Mouse (Mus musculus): Measurements from ENCODE around the gene Sct.

The Sct gene

GRCm38 (mm10) chr7:141230570-141230969 is 48.4 kb downstream of the Sct start:
- peak; percentile 35 for DNase-seq (ENCODE audit: inconsistent ontology term)

DNA sequence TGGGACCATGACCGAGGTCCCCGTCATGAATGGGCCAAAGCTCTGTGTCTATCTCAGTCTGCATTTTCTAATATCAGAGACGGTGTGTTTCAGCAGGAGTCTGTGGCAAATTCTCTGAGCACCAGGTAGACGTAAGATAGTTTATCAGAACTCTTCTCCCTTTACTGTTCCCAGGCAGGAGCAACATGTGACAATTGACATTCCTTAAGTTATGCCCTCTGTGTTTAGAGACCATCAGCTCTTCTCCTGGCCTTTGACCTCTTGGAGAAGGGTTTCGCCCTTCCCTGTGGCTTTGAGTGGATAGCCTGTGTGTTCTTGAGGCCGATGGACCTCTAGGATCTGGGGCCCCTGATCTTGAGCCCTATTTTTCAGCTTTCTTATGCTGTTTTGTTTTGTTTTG is 49.2 kb downstream of the Sct start:
- DNase-seq (ENCODE audit: inconsistent ontology term), result no peak

All from Muller cell, postnatal 12 days (primary cell).